Mouse (Mus musculus): ENCODE results near the gene Csde1. TPM values are rescaled to one million over a fixed set of nuclear protein-coding genes. Genes with fewer than 3 reads are reported as not detected.

Csde1 gene
- total and polyA plus RNA-seq, 3 experiments = 196 to 249 (median 210) TPM

- Histone ChIP-seq H3K79me2 (replicated peaks; ENCODE audit: control insufficient read depth, extremely low read depth, insufficient read depth, poor library complexity, severe bottlenecking) (no peaks in the 10 kb centered on the region), H3K9me3 (replicated peaks; ENCODE audit: low read length) (peaks cover 2% of the 10 kb centered on the region), H3K27me3 (replicated peaks) (no peaks in the 10 kb centered on the region), H3K4me2 (ENCODE audit: insufficient read depth, low read depth, poor library complexity, severe bottlenecking) (no peak overlapping the region), H3K4me3 (replicated peaks in 1 of 3; ENCODE audit: low read depth in 2 of 3, low read length in 2 of 3, poor library complexity in 1 of 3) (no peak overlapping the region), H3K9ac (ENCODE audit: insufficient read depth, low read depth) (no peak overlapping the region), H3K27ac (ENCODE audit: insufficient read depth, low read depth) (no peak overlapping the region), H3K4me1 (ENCODE audit: control insufficient read depth in 1 of 2, insufficient read depth in 2 of 2) (peaks cover 3 to 4% of the 10 kb centered on the region in 2 experiments; a peak in 3 of 4 replicates), H3K36me3 (replicated peaks in 1 of 2; ENCODE audit: control insufficient read depth in 1 of 2, insufficient read depth in 1 of 2, low read length in 1 of 2) (no peaks in the 10 kb centered on the region)
- DNase-seq (ENCODE audit: extremely low read depth) = no peak
- in situ Hi-C loops (cut with MboI; ENCODE audit: low pct_ligation_motif_present, low pct_unique_long_range_greater_than_20kb, low sequenced_read_pairs) (no loop called here), dilution Hi-C loops (cut with MboI; ENCODE audit: extremely low pct_ligation_motif_present, extremely low pct_unique_long_range_greater_than_20kb, low sequenced_read_pairs) (no loop called here)
- no peak for TF ChIP-seq SMC3 (IDR thresholded peaks at IDR 0.05; ENCODE audit: low read depth, low read length)
- no peak for TF ChIP-seq JUN (IDR thresholded peaks at IDR 0.05; ENCODE audit: insufficient read depth, low read depth, low read length)
- TF ChIP-seq USF1 (IDR thresholded peaks at IDR 0.05; ENCODE audit: low read depth, low read length) = no peak
- peak in 1 of 2 experiments; percentile 26; a peak in 1 of 4 replicates for TF ChIP-seq CTCF (conservative IDR thresholded peaks at IDR 0.05 in 1 of 2, IDR thresholded peaks at IDR 0.05 in 1 of 2; ENCODE audit: low read depth in 2 of 2, low read length in 2 of 2)
- no peak for TF ChIP-seq USF2 (conservative IDR thresholded peaks at IDR 0.05; ENCODE audit: low read depth, low read length)
These were observed 29.2 kb upstream of the Csde1 start for GRCm38 (mm10) chr3:102991041-102991440.

GRCm38 (mm10) chr3:102992936-102993335, 27.3 kb upstream of the Csde1 start:
- DNase-seq (ENCODE audit: extremely low read depth) = no peak
- Histone ChIP-seq H3K27ac (ENCODE audit: insufficient read depth, low read depth) (no peak overlapping the region), H3K9me3 (replicated peaks; ENCODE audit: low read length) (peaks cover 2% of the 10 kb centered on the region), H3K79me2 (replicated peaks; ENCODE audit: control insufficient read depth, extremely low read depth, insufficient read depth, poor library complexity, severe bottlenecking) (peaks cover 7% of the 10 kb centered on the region), H3K9ac (ENCODE audit: insufficient read depth, low read depth) (no peak overlapping the region), H3K27me3 (replicated peaks) (no peaks in the 10 kb centered on the region), H3K4me1 (ENCODE audit: control insufficient read depth in 1 of 2, insufficient read depth in 2 of 2) (peaks cover 8 to 19% of the 10 kb centered on the region in 2 experiments), H3K4me2 (ENCODE audit: insufficient read depth, low read depth, poor library complexity, severe bottlenecking) (no peak overlapping the region), H3K4me3 (replicated peaks in 1 of 3; ENCODE audit: low read depth in 2 of 3, low read length in 2 of 3, poor library complexity in 1 of 3) (no peak overlapping the region), H3K36me3 (replicated peaks in 1 of 2; ENCODE audit: control insufficient read depth in 1 of 2, insufficient read depth in 1 of 2, low read length in 1 of 2) (peaks cover 0 to 11% of the 10 kb centered on the region in 2 experiments)
- dilution Hi-C loops (cut with MboI; ENCODE audit: extremely low pct_ligation_motif_present, extremely low pct_unique_long_range_greater_than_20kb, low sequenced_read_pairs) (no loop called here), in situ Hi-C loops (cut with MboI; ENCODE audit: low pct_ligation_motif_present, low pct_unique_long_range_greater_than_20kb, low sequenced_read_pairs) (no loop called here)
- TF ChIP-seq PAX5 (IDR thresholded peaks at IDR 0.05; ENCODE audit: low read length) (no peak), MXI1 (IDR thresholded peaks at IDR 0.05; ENCODE audit: low read depth, low read length) (no peak), BHLHE40 (IDR thresholded peaks at IDR 0.05; ENCODE audit: low read depth, low read length) (no peak), CHD1 (IDR thresholded peaks at IDR 0.05; ENCODE audit: low read depth, low read length) (no peak), IRF4 (IDR thresholded peaks at IDR 0.05; ENCODE audit: low read depth, low read length) (no peak), ETS1 (conservative IDR thresholded peaks at IDR 0.05; ENCODE audit: low read depth, low read length) (no peak), ZMIZ1 (IDR thresholded peaks at IDR 0.05; ENCODE audit: low read depth, low read length) (no peak)

GRCm38 (mm10) chr3:102995233-102995604, 25.0 kb upstream of the Csde1 start:
- Histone ChIP-seq H3K36me3 (replicated peaks in 1 of 2; ENCODE audit: control insufficient read depth in 1 of 2, insufficient read depth in 1 of 2, low read length in 1 of 2) (peaks cover 10 to 33% of the 10 kb centered on the region in 2 experiments), H3K79me2 (replicated peaks; ENCODE audit: control insufficient read depth, extremely low read depth, insufficient read depth, poor library complexity, severe bottlenecking) (peaks cover 7% of the 10 kb centered on the region), H3K4me1 (ENCODE audit: control insufficient read depth in 1 of 2, insufficient read depth in 2 of 2) (peaks cover 8 to 19% of the 10 kb centered on the region in 2 experiments), H3K4me2 (ENCODE audit: insufficient read depth, low read depth, poor library complexity, severe bottlenecking) (peak overlapping the region; percentile 61; the same call in 1 of the 2 replicates), H3K9ac (ENCODE audit: insufficient read depth, low read depth) (peak overlapping the region; percentile 53), H3K9me3 (replicated peaks; ENCODE audit: low read length) (peaks cover 9% of the 10 kb centered on the region), H3K27ac (ENCODE audit: insufficient read depth, low read depth) (no peak overlapping the region), H3K27me3 (replicated peaks) (no peaks in the 10 kb centered on the region), H3K4me3 (replicated peaks in 1 of 3; ENCODE audit: low read depth in 2 of 3, low read length in 2 of 3, poor library complexity in 1 of 3) (peak overlapping the region; percentile 14 to 69 (median 58))
- TF ChIP-seq ETS1 (conservative IDR thresholded peaks at IDR 0.05; ENCODE audit: low read depth, low read length) (no peak), CTCF (conservative IDR thresholded peaks at IDR 0.05 in 1 of 2, IDR thresholded peaks at IDR 0.05 in 1 of 2; ENCODE audit: low read depth in 2 of 2, low read length in 2 of 2) (no peak), MXI1 (IDR thresholded peaks at IDR 0.05; ENCODE audit: low read depth, low read length) (no peak), EP300 (IDR thresholded peaks at IDR 0.05; ENCODE audit: low read length) (no peak), ZMIZ1 (IDR thresholded peaks at IDR 0.05; ENCODE audit: low read depth, low read length) (no peak), USF1 (IDR thresholded peaks at IDR 0.05; ENCODE audit: low read depth, low read length) (no peak), RAD21 (IDR thresholded peaks at IDR 0.05; ENCODE audit: low read depth, low read length) (no peak), HCFC1 (IDR thresholded peaks at IDR 0.05; ENCODE audit: low read depth, low read length) (no peak), ELF1 (IDR thresholded peaks at IDR 0.05; ENCODE audit: low read depth, low read length) (no peak), NELFE (IDR thresholded peaks at IDR 0.05; ENCODE audit: low read depth, low read length) (no peak), IRF4 (IDR thresholded peaks at IDR 0.05; ENCODE audit: low read depth, low read length) (no peak), MAZ (IDR thresholded peaks at IDR 0.05; ENCODE audit: low read depth, low read length) (no peak), JUND (conservative IDR thresholded peaks at IDR 0.05; ENCODE audit: low read depth, low read length) (no peak), GABPA (IDR thresholded peaks at IDR 0.05; ENCODE audit: insufficient replicate concordance, low read depth, low read length) (no peak), POLR2AphosphoS2 (IDR thresholded peaks at IDR 0.05; ENCODE audit: low read depth, low read length) (no peak), CHD2 (IDR thresholded peaks at IDR 0.05; ENCODE audit: low read length) (no peak)
- in situ Hi-C loops (cut with MboI; ENCODE audit: low pct_ligation_motif_present, low pct_unique_long_range_greater_than_20kb, low sequenced_read_pairs) = no loop called here
- dilution Hi-C loops (cut with MboI; ENCODE audit: extremely low pct_ligation_motif_present, extremely low pct_unique_long_range_greater_than_20kb, low sequenced_read_pairs) = no loop called here
- no peak for DNase-seq (ENCODE audit: extremely low read depth)
